Mouse (Mus musculus) liver, adult 2 months (tissue): ENCODE data around the gene G3bp1.

Experiments
- CTCF ChIP-seq: fragments of 200-500 bp; IDR thresholded peaks from 2 replicates; pipeline ENCODE4 v1.5.1; 2011; ENCODE audit warnings: low read depth, low read length, control low read depth
- POLR2A ChIP-seq: fragments of 200-500 bp; IDR thresholded peaks from 2 replicates; pipeline ENCODE4 v1.6.1; 2011; ENCODE audit warnings: low read length, control low read depth; ENCODE audit not compliant: insufficient read depth; ENCODE audit errors: extremely low read depth

GRCm38 (mm10) chr11:55534766-55535165 is 65.3 kb downstream of the G3bp1 start:
- no peak for TF ChIP-seq CTCF
- no peak for TF ChIP-seq POLR2A
